Mouse (Mus musculus) lung, postnatal 14 days (tissue): ENCODE results near the gene Dync1h1.
A peak's percentile ranks its signal among the peaks of the same experiment; 100 is the strongest.
"Not testable (repeated sequence)": the region's sequence is repeated elsewhere in the genome, so short reads cannot be mapped to it uniquely, and the experiment has no call there.

Experiments used
- DNase-seq: peaks from one replicate; pipeline ENCODE4 v3.0.0; 2021

The Dync1h1 gene

GRCm38 (mm10) chr12:110696975-110697400, 95.7 kb downstream of the Dync1h1 start:
- DNase-seq: no peak

GRCm38 (mm10) chr12:110697457-110697856, 96.2 kb downstream of the Dync1h1 start:
- no peak for DNase-seq

GRCm38 (mm10) chr12:110698080-110698479, 96.8 kb downstream of the Dync1h1 start:
- DNase-seq: no peak

GRCm38 (mm10) chr12:110698523-110699170, 97.4 kb downstream of the Dync1h1 start:
- no peak for DNase-seq

- no peak for DNase-seq
These were observed 97.9 kb downstream of the Dync1h1 start for GRCm38 (mm10) chr12:110699171-110699547.

- DNase-seq: no peak
These were observed 99.5 kb downstream of the Dync1h1 start for GRCm38 (mm10) chr12:110700730-110701129.

GRCm38 (mm10) chr12:110701363-110701762, 100.1 kb downstream of the Dync1h1 start:
- DNase-seq: not testable (repeated sequence)

GRCm38 (mm10) chr12:110702556-110702955, 101.3 kb downstream of the Dync1h1 start, which contains the start of gene Hsp90aa1:
TSS of gene Hsp90aa1 (minus strand) at chr12:110702728.
- DNase-seq: no peak

- peak; percentile 94 for DNase-seq
These were observed 101.8 kb downstream of the Dync1h1 start for GRCm38 (mm10) chr12:110703008-110703471.

GRCm38 (mm10) chr12:110703682-110704081, 102.4 kb downstream of the Dync1h1 start:
- DNase-seq: no peak

- not testable (repeated sequence) for DNase-seq
These were observed 104.2 kb downstream of the Dync1h1 start for GRCm38 (mm10) chr12:110705419-110705818.

GRCm38 (mm10) chr12:110706337-110707231, 105.3 kb downstream of the Dync1h1 start:
- DNase-seq: peak; percentile 68

GRCm38 (mm10) chr12:110707451-110707850, 106.2 kb downstream of the Dync1h1 start:
- DNase-seq: no peak

GRCm38 (mm10) chr12:110711270-110711669, 110.0 kb downstream of the Dync1h1 start:
- DNase-seq: no peak

GRCm38 (mm10) chr12:110713784-110714183, 112.5 kb downstream of the Dync1h1 start:
- DNase-seq: no peak

- DNase-seq: no peak
These were observed 113.0 kb downstream of the Dync1h1 start for GRCm38 (mm10) chr12:110714215-110714614.

GRCm38 (mm10) chr12:110716004-110716403, 114.8 kb downstream of the Dync1h1 start:
- DNase-seq: no peak
